Mouse (Mus musculus) layer of hippocampus, adult 9-10 months (tissue): Measurements from ENCODE around the gene Dpm2.

Experiments
- DNase-seq: peaks from one replicate; pipeline ENCODE4 v3.0.0; 2022; ENCODE audit warnings: low spot score

Dpm2 gene

DNA sequence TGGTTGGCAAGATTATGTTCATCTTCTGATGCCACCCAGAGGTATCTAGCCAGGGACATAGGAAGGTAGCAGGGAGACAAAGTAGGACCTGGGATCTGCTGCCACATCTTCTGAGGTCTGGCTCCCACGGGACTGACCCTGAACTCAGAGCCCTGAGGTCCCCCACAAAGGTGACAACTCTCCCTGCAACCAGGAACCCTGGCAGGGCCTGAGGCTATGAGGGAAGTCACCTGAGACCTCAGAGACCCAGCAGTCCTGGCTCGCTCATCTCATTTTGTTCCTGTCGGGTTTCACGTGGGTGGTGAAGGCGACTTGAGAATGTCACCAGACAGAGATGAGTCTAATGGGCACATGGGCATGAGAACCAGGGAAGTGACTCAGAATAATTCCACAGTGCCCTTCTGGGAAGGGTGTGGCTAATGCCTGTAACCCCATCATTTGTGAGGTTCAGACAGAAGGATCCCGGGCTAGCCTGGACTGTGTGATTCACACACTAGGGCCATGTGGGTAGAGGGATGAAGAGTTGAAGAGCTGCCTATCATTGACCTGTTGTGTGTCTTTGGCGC lies 14.6 kb downstream of the Dpm2 start:
- DNase-seq = no peak

DNA sequence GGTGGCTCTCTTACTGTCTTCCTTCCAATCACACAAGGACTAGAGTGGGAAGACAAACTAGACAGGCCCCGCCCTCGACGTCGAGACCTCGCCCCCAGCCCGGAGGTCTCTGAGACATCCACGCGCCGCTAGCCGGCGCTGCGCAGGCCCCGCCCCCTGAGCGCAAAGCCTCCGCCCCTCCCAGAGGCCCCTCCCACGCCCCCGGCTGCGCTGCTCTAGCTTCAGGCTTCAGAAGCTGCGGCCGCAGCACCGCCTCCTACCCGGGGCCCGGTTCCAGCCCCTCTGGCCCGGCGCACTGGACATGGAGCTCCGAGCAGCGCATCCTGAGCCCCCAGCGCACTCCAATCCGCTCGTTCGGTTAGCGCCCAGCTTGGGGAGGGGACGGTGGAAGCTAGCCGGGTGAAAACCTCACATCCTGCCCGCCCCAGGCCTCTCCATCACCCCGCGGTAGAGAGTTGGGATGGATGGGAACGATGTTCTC lies 16.3 kb downstream of the Dpm2 start, which contains the start of gene St6galnac4:
St6galnac4 (plus strand) TSS at position 225 of the 481 bp plus-strand sequence.
- DNase-seq = peak; percentile 70

DNA sequence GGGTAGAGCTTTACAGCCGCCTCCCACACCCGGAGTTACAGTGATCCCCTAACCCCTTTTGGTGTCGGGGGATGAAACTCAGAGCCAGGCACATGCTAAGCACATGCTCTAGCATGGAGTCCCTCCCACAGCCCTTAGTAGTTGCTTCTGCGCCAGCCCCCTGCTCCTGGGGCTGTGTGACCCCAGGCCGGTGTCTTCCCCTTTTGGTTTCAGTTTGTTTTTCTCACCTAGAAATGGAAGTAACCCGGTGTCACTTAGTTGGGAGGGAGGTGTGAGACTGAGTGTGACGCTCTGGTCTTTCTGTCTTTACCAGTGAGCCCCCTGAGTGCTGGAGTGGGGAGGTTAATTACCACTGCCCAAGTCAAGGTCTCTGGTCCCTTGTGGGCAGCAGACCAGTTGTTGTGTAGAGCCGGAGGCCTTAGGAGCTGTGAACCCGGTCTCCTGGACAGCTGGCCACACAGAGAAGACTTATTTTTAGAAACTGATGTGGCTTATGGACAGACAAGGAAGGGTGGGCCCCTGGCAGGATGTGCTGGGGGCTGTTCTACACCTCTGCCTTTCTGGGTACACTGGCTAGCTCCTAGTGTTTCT lies 17.2 kb downstream of the Dpm2 start:
- no peak for DNase-seq

DNA sequence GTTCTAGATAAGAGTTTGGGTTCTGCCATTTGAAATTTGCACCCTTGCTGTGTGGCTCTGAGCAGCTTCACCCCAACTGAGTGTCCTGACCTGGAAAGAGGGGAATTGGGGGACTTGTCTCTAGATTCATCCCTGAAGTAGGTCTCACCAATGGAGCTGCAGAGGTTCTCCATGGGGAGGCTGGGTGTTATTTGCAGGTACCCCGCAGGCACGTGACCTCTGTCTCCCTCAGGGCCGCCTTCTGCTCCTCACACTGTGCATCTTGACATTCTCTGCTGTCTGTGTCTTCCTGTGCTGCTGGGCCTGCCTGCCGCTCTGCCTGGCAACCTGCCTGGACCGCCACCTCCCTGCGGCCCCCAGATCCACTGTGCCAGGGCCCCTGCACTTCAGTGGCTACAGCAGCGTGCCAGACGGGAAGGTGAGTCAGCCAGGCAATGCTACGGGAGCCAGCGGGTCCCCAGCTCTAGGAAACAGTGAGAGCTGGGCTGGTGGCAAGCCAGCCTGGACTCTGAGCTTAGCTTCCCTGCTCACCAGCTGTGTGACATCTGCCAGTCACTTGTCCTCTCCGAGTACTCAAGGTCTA lies 18.6 kb downstream of the Dpm2 start:
- DNase-seq = no peak

DNA sequence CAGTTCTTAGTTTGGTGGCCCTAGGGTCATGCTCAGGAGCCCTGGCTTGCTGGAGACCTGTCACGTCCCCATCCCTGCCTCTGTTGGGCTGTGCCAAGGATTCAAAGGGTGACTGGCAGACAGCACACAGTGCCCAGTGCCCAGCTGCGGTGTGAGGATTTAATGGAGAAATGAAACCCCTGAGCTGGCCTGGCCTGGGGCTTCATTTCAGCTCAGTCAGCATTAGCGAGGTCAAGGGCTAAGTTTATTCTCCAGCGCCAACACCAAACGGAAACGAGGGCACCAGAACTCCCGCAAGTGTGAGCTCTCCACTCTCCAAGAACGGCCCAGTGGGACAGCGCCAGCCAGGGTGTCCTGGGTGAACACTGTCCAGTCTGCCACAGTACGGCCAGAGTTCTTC lies 19.6 kb downstream of the Dpm2 start:
- no peak for DNase-seq

DNA sequence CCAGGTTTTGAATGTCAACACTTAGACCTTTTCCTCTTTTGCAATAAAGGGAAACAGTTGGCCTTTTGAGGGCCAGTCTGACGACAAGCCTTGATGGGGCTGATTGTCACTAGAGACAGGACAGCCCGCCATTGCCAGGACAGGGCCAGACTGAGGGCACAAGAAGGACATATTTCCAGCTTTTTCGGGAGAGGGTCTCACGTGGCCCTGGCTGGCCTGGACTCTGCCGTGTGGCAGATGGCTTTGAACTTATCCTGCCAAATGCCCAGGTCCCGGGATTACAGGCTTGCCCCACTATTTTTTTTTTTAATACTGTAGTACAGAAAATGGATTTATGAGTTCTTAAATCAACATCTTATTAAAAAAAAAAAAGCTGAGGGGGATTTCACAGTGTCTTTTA lies 20.6 kb downstream of the Dpm2 start:
- DNase-seq = no peak

DNA sequence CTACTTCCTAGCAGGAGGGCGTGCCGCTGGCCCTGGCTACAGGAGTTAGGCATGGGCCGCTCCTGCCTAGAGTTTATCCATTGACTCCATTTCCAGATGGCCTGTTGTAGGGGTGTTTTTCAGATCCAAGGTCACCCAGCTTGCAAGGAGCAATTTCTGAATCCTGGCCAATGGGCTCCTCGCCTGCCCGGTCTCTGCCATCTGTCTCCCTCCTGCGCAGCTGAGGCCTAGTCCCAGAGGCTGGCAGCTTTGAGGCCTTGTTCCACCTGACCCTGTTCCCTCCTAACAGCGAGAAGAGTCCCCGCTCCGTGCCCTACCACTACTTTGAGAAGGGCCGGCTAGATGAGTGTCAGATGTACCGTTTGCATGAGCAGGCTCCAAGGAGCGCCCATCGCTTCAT lies 26.1 kb downstream of the Dpm2 start:
- no peak for DNase-seq

DNA sequence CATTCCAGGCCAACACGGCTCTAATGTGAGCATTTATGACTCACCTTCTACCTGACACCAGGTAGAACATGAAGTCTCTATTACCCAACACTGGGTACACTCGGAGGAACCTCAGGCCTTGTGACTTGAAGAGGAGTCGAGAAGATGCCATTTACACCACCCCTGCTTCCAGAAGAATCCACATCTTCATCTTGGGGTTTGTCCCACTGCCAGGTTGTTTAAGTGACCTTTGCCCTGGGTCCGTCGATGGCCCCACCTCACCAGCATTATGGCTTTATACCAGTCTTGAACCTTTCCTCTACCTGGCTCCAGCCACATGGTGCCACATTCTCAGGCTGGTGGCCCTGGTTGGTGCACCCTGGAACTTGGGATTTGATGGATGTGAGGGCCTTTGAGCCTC lies 26.6 kb downstream of the Dpm2 start:
- no peak for DNase-seq

DNA sequence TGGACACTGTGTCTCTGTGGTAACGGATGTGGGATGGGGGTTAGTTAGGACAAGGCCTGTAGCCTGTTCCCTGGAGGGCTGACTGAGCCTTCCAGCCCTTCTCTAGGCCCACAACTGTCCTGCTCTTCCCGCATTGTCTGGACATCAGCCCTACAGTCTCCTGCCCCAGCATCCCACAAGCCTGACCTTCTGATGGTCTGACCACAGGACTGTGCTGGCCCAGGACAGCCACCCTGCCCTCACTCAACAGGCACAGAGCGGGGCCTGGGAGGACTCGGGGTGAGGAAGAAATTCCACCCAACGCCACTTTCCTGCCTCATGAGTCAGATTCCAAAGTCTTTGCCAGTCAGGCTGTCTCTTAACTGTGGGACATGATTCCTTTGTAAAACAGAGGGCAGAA lies 27.0 kb downstream of the Dpm2 start:
- no peak for DNase-seq

DNA sequence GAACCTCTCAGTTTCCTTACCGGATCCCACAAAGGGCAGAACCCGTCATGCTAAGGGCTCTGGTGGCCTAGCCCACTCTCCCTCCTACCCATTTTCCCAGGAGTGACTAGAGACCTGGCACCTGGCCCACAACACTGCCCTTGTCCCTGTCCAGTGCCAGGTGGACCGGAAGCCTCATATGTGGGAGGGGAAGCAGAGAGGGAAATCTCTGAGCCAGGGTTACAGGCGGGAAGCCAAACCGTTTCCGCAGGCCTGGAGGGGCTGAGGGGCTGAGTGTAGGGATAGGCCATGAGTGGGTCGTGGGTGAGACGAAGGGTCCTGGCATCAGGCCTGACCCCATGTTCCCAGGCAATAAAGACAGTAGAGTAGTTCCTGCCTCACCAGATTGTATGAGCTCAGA lies 27.8 kb downstream of the Dpm2 start:
- no peak for DNase-seq

DNA sequence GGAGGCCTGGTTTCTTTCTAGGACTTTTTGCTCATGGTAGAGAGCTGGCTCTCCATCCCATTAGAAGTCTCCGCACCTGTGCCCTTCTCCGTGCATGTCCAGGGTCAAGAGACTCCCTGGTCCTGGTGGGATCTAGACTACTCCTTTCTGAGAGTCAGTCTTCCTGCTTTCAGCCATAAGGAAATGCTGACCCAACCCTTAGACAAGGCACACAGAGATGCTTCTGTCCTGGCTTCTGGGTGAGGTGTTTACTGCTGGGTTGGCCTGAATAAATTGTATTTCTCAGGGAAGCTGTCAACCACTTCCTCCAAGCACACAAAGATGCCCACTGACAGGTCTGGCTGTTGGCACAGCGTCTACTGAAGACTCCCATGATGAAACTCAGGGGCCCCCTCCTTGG lies 28.8 kb downstream of the Dpm2 start, which contains the start of gene St6galnac6:
St6galnac6 (plus strand) TSS at position 301 of the 400 bp plus-strand sequence.
- DNase-seq = no peak

DNA sequence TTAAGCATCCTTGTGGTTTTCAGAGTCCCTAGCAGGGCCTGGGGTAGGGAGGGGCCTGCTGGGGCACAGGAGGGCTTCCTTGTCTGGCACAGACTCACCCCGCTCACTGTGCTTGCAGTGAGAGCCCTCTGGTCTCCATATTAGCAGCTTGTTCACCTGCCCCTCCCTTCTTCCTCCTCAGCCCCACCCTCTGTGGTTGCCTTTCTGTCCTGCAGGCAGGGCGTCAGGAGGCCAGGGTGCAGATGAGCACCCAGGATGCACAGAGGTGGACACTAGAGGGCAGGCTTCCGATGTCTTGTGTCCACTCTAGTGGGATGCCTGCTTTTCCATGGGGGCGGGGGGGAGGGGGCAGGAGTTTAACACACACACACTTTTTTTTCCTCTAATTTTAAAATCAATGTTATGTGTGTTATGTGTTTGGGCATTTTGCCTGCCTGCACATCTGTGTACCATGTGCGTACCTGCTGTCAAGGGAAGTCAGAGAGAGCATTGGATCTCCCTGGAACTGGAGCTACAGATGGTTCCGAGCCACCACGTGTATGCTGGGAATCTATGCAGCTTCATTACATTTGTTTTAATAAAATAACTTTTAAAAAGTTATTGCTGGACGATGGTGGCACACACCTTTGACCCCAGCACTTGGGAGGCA lies 30.9 kb downstream of the Dpm2 start:
- DNase-seq = no peak

DNA sequence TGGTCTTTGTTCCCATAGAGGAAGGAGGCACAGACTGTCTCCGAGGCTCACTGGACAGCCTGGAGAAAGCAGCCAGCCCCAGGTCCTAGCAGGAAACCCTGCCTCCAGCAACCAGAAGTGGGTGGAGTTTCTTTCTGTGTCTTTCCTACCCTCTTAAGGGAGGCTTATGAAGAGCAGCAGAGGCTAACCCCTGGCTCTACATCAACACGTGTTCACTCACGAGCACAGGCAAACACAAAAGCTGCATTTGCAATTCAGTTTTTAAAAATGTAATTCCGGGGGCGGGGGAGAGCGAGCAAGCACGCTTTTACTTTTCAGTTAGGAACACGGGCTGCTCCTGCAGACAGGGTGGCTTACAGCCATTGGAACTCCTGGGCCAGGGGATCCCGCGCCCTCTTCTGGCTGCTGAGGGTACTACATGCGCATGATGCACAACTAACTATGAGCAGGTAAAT lies 32.0 kb downstream of the Dpm2 start:
- peak; percentile 79 for DNase-seq

DNA sequence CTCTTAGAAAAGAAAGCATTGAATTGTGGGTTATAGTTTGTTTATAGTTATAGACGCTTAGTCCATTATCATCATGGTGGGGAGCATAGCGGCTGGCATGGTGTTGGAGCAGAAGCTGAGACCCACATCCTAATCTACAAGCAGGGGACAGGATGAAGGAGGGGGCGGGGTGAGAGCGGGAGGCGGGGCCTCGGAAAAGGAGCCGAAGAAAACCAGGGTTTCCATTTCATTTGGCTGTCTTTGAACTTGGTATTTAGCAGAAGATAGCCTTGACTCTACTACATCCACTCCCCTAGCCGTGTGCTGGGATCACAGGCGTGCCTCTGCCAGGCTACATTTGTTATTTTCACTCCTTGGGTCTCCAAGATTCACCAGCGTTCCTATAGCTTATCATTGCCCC lies 34.0 kb downstream of the Dpm2 start:
- no peak for DNase-seq

DNA sequence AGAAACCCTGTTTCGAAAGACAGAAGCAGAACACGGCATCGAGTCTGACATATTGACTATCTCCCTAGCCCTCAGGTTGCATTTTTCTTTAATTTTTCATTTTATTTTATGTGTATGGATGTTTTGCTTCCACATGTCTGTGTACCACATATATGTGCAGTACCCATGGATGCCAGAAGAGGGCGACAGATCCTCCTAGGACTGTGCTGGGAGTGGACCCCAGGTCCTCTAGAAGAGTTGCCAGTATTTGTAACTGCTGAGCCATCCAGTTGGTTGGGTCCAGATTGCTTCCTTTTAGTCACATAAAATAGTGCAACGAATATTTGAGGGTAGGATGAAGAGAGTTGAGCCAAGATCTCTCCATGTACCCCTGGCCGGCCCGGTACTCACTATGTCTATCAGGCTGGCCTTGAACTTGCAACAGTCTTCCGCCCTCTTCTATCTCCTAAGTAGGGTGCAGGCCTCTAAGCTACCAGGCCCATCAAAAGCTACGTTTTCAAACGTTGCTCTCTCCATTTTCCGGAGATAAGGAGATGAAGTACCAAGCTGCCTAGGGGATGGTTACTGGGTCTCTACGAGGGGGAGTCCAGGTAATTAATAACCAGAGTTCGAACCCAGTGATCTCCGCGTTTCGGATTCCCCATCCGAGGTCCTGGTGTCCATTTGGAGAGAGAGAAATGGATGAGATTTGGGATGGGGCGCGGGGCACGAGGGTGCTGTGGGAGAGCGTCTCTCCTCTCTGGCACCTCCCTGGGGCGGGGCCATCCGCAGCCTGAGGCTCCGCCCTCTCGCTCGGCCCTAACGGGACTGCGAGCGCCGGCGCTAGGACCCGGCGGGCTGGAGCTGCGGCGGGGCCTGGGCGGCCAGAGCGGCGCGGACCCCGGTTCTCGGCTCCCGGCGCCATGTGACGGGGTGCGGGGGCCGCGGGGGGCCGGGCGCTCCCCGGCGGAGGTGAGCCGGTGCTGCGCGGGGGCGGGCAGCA lies 35.8 kb downstream of the Dpm2 start:
- no peak for DNase-seq

DNA sequence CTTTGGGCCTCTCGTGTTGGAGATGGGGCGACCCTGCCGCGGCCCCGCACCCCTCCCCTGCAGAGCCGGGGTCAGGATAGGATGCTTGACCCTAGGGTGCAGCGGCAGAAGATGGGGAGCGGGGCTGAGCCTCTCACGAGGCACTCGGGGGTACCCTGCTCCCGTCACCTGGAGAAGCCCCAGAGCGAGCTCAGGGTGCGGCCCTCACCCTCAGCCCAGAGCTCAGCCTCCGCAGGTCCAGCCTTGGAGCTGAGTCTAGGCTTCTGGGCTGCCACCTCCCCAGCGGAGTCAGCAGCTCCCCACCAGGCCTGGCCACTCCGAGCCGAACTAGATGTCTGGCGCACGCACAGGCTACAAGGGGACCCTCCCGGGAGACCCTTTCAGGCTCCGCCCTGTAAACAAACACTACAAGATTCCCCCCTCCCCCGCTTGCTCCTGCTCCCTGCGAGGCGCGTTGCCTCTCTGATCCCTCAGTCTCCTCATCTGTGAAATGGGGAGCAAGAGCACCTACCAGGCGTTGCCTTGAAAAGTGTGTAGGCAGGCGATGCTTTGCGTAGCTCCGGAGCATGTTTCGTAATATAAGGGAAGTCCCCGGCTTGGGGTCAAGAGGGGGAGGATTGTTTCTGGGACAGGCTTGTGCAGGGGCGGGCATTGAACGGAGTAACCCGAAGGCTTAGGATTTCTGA lies 36.7 kb downstream of the Dpm2 start:
- no peak for DNase-seq

DNA sequence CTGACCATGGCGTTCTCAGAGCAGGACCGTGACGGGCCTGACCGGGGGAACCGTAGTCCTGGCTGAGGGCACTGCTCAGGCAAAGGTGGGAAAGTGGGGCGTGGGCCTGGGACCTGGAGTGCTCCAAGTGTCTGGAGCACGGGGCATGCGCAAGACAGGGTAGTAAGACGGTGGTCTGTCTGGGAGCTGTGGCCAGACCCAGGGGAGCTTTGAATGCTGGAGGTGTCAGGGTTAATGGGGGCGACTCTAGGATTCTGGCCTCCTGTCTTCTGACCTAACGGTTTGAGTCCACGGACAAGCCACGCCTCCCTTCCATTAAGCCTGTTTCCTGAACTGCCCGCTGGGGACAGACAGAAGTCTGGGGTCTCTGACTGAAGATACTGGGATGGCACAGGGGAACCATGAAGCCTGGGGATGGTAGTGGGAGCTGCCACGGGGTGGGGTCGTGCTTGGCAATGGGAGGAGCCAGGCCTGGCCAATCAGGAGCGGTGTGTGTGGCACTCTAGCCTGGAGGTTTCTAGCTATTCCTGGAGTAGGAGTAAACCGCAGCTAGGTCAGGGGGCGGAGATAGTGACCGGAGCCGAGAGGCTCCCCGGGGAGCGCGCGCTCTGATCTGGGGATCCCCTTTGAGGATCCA lies 37.6 kb downstream of the Dpm2 start:
- DNase-seq = no peak

DNA sequence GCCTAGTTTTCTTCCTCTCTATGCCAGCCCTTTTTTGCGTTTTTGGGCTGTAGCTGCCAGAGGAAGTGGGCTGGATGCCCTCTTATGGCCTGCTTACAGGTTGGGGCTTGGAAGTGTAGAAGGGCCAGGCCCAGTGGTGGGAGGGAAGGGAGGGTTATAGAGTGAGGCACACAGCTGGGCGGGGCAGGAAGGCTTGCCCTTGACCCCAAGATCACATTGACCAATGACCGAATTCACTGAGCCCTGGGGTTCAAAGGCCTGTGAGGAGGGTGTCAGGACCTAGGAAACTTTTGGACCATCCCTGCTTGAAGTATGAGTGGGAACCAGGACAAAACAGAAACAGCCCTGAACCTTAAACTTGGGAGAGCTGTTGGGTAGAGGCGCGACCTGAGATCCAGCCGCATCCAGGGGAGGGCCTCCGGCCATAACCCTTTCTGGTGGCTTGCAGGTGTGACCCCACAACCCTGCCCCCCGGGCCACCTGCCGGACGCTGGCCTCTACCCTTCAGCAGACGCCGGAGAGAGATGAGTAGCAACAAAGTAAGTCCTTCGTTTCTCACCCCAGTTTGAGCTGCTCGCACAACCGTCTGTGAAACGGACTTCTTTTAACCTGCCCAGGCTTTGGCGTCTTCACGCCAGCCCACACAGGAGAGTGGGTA lies 38.2 kb downstream of the Dpm2 start:
- no peak for DNase-seq

DNA sequence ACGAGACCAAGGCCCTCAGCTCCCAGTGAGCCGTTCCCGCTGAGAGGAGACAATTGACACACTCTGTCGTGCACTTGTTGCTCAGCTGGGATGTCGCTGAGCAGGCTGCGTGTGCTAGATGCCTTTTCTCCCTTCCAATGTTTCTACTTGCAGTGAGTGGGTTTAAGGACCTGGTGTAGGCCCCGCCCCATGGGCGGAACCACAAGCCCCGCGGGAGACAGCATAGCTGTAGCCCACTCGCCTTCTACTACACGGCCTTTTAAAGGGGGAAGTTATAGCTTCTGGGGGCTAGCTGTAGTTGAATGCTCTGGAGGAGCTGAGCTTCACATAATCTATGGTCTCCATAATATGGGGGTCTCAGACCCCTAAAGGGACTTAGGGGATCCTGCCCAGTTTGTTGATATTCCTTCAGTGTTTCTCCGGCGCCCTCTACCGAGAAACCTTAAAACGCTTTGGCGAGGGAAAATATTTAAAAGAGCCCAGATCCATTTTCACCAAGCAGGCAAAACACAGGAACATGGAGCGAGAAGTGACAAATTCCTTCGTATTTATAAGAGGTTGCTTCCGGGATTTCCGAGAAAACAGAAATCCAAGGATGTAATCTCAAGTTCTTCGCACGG lies 40.1 kb downstream of the Dpm2 start:
- no peak for DNase-seq

DNA sequence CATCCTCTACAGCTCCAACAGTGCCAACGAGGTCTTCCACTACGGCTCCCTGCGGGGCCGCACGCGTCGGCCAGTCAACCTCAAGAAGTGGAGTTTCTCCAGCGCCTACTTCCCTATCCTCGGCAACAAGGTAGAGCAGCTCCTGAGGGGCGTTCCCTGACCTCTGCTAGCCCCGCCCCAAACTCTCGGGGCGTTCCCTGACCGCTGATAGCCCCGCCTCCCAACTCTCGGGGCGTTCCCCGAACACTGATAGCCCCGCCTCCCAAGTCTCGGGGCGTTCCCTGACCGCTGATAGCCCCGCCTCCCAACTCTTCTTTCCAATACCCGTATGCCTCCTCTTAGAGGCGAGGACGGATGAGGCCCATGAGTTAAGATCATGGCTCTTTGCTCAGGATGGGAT lies 41.6 kb downstream of the Dpm2 start:
- no peak for DNase-seq
